Mouse (Mus musculus): ENCODE results near the gene Fpr1. TPM values are rescaled to one million over a fixed set of nuclear protein-coding genes. Genes with fewer than 3 reads are reported as not detected.
"Not testable (repeated sequence)": the region's sequence is repeated elsewhere in the genome, so short reads cannot be mapped to it uniquely, and the experiment has no call there.

Gene Fpr1
- polyA plus RNA-seq (2015; fragmentation: Nextera tagmentation; extraction: Ambion mirVana) = 0.11 and 0.15 TPM in 2 replicates

DNA sequence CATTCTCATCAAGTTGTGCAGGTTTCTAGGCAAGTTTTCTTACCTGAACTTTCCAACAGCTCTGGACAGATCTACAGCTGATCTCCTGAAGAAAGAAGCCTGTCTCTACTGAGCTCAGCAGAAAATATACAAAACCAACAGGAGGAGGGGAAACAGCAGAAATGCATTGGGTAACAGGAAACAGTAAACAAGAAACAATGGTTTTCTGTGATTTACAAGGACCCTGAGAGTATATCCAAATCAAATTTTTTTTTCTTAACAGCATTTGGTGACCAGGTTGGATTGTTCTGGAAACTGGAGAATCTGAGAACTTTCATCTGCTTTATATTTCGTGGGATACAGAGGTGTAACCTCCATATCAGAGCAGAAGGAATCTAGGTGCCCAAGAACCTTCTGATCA, at the start of gene Fpr1:
TSS of gene Fpr1 (minus strand) at position 101 of the 400 bp plus-strand sequence.
- Histone ChIP-seq H3K27me3 (replicated peaks) (no peaks in the 10 kb centered on the region; the same call in 1 of the 2 replicates), H3K9me3 (no peaks in the 10 kb centered on the region), H3K27ac (replicated peaks) (no peak within 1 kb of the TSS), H3K4me2 (no peak within 1 kb of the TSS), H3K9ac (no peak within 1 kb of the TSS), H3K4me1 (no peaks in the 10 kb centered on the region), H3K4me3 (no peak within 1 kb of the TSS), H3K36me3 (no peaks in the 10 kb centered on the region)
- WGBS = 39% methylated on average over 1 of the region's 1 CpGs
- no peak for ATAC-seq (ENCODE audit: extremely low read depth, insufficient number of reproducible peaks, low FRiP score, low TSS enrichment)

GRCm38 (mm10) chr17:17917782-17918181, 34.0 kb upstream of the Fpr1 start:
- Histone ChIP-seq H3K4me1 (no peaks in the 10 kb centered on the region), H3K36me3 (no peaks in the 10 kb centered on the region), H3K9me3 (no peaks in the 10 kb centered on the region), H3K4me3 (no peak overlapping the region), H3K4me2 (no peak overlapping the region), H3K27me3 (replicated peaks) (no peaks in the 10 kb centered on the region), H3K27ac (replicated peaks) (no peak overlapping the region), H3K9ac (no peak overlapping the region)
- ATAC-seq (ENCODE audit: extremely low read depth, insufficient number of reproducible peaks, low FRiP score, low TSS enrichment) = no peak

GRCm38 (mm10) chr17:17917376-17917775, 33.6 kb upstream of the Fpr1 start:
- 69% methylated on average over 1 of the region's 1 CpGs for WGBS
- Histone ChIP-seq H3K4me2 (no peak overlapping the region), H3K9ac (no peak overlapping the region), H3K36me3 (no peaks in the 10 kb centered on the region), H3K9me3 (no peaks in the 10 kb centered on the region), H3K4me3 (no peak overlapping the region), H3K27me3 (replicated peaks) (no peaks in the 10 kb centered on the region), H3K4me1 (no peaks in the 10 kb centered on the region), H3K27ac (replicated peaks) (no peak overlapping the region)
- ATAC-seq (ENCODE audit: extremely low read depth, insufficient number of reproducible peaks, low FRiP score, low TSS enrichment) = no peak

DNA sequence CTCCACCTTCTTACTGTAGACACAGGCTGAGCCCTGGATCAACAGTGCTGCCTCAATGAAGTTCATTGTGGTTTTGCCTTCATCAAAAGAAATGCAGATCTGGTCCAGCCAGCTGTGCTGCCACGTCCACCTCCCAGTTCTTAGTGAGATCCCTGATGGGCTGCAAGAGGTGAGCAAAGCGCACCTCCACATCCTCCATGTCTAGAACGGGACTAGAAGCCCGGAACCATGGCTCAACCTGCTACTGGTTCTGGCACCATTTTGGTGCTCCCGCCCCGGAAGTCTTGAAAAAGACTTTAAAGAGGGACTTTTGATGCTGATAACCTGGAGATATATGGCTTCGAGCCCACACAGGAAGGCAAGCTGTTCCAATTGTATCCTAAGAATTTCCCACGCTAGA, 28.9 kb upstream of the Fpr1 start:
- not testable (repeated sequence) for ATAC-seq (ENCODE audit: extremely low read depth, insufficient number of reproducible peaks, low FRiP score, low TSS enrichment); H3K9ac ChIP-seq; H3K4me2 ChIP-seq; H3K4me1 ChIP-seq; H3K4me3 ChIP-seq; H3K27ac ChIP-seq (replicated peaks); H3K36me3 ChIP-seq; H3K9me3 ChIP-seq
- 72% methylated on average over 8 of the region's 8 CpGs for whole genome bisulfite sequencing
- peaks cover 10% of the 10 kb centered on the region; the same call in 1 of the 2 replicates for H3K27me3 ChIP-seq (replicated peaks)

GRCm38 (mm10) chr17:17909636-17910421, 26.1 kb upstream of the Fpr1 start:
- H3K4me2 ChIP-seq = peak overlapping the region; percentile 81
- H3K4me1 ChIP-seq = 0 out of 2 replicates have a peak, but pooled peaks cover 3% of the 10 kb centered on the region
- whole genome bisulfite sequencing = 16% methylated on average over 51 of the region's 51 CpGs
- ATAC-seq (ENCODE audit: extremely low read depth, insufficient number of reproducible peaks, low FRiP score, low TSS enrichment) = peak; percentile 87
- peaks cover 10% of the 10 kb centered on the region; the same call in 1 of the 2 replicates for H3K27me3 ChIP-seq (replicated peaks)
- H3K9ac ChIP-seq = peak overlapping the region; percentile 80
- no peak overlapping the region for H3K27ac ChIP-seq (replicated peaks)
- no peaks in the 10 kb centered on the region for H3K9me3 ChIP-seq
- peak overlapping the region; percentile 63 for H3K4me3 ChIP-seq
- H3K36me3 ChIP-seq = no peaks in the 10 kb centered on the region

- H3K27me3 ChIP-seq (replicated peaks) = no peaks in the 10 kb centered on the region
- no peak overlapping the region for H3K4me3 ChIP-seq
- H3K4me2 ChIP-seq = no peak overlapping the region
- no peak overlapping the region for H3K27ac ChIP-seq (replicated peaks)
- no peak for ATAC-seq (ENCODE audit: extremely low read depth, insufficient number of reproducible peaks, low FRiP score, low TSS enrichment)
- 73% methylated on average over 1 of the region's 1 CpGs for WGBS
- no peak overlapping the region for H3K9ac ChIP-seq
- H3K9me3 ChIP-seq = no peaks in the 10 kb centered on the region
- no peaks in the 10 kb centered on the region for H3K4me1 ChIP-seq
- no peaks in the 10 kb centered on the region for H3K36me3 ChIP-seq
These were observed 17.0 kb upstream of the Fpr1 start for GRCm38 (mm10) chr17:17900768-17901167.

DNA sequence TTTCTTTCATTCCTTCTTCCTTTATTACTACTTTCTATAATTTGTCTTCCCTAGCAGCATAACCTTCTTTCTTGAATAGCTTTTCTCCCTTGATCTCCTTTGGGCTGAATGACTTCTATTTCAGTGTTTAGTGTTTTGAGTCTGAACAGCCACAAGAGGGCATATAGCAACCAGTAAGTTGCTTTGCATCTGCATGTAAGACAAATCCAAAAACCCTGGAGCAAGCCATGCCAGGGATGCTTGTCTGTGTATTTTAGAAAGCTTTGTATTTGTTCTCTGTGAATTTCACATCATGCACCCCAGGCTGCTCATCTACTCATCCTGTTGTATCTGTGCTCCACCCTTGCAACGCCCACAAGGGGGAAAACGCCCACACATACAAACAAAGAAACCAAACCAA, 15.5 kb upstream of the Fpr1 start:
- no peak overlapping the region for H3K27ac ChIP-seq (replicated peaks)
- H3K36me3 ChIP-seq = no peaks in the 10 kb centered on the region
- H3K4me1 ChIP-seq = no peaks in the 10 kb centered on the region
- H3K4me3 ChIP-seq = no peak overlapping the region
- H3K27me3 ChIP-seq (replicated peaks) = no peaks in the 10 kb centered on the region
- no peak for ATAC-seq (ENCODE audit: extremely low read depth, insufficient number of reproducible peaks, low FRiP score, low TSS enrichment)
- H3K9ac ChIP-seq = no peak overlapping the region
- WGBS = 65% methylated on average over 2 of the region's 2 CpGs
- no peaks in the 10 kb centered on the region for H3K9me3 ChIP-seq
- no peak overlapping the region for H3K4me2 ChIP-seq

- ATAC-seq (ENCODE audit: extremely low read depth, insufficient number of reproducible peaks, low FRiP score, low TSS enrichment) = no peak
- no peaks in the 10 kb centered on the region for H3K9me3 ChIP-seq
These were observed 12.3 kb upstream of the Fpr1 start for GRCm38 (mm10) chr17:17896039-17896438.

GRCm38 (mm10) chr17:17889732-17890425, 6.1 kb upstream of the Fpr1 start:
- no peaks in the 10 kb centered on the region for H3K27me3 ChIP-seq (replicated peaks)
- H3K4me3 ChIP-seq = no peak overlapping the region
- H3K9ac ChIP-seq = no peak overlapping the region
- ATAC-seq (ENCODE audit: extremely low read depth, insufficient number of reproducible peaks, low FRiP score, low TSS enrichment) = no peak
- H3K4me1 ChIP-seq = no peaks in the 10 kb centered on the region
- H3K27ac ChIP-seq (replicated peaks) = no peak overlapping the region
- no peak overlapping the region for H3K4me2 ChIP-seq
- WGBS = 84% methylated on average over 2 of the region's 2 CpGs
- no peaks in the 10 kb centered on the region for H3K9me3 ChIP-seq
- no peaks in the 10 kb centered on the region for H3K36me3 ChIP-seq

More at GRCm38 (mm10) chr17:17896039-17896438, 12.3 kb upstream of the Fpr1 start:
- H3K4me2 ChIP-seq = no peak overlapping the region
- no peak overlapping the region for H3K4me3 ChIP-seq
- WGBS = 1% methylated on average over 4 of the region's 4 CpGs
- H3K27me3 ChIP-seq (replicated peaks) = no peaks in the 10 kb centered on the region
- H3K27ac ChIP-seq (replicated peaks) = no peak overlapping the region
- no peaks in the 10 kb centered on the region for H3K4me1 ChIP-seq
- H3K36me3 ChIP-seq = no peaks in the 10 kb centered on the region
- H3K9ac ChIP-seq = no peak overlapping the region

DNA sequence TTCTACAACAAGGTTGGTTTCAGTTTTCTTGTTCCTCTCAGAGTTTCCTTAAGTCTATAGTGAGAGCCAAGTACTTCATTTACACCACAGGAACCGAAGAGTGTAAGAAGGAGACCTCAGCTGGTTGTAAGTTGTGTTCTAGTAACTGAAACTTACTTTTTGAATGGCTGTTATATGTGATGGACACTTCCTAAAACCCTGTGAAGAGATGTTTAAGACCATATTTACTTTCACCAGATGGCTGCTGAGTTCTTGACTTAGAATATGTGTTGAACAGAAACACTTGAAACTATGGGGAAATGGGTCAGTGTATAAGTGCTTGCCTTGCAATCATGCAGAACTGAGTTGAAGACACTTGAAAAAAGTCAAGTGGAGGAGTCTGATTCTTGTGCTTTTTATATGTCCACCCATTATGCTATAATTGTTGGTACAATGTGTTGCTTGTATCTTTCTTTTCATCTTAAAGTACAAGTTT, 4.1 kb upstream of the Fpr1 start, which contains the start of the genes Fpr2 and Fpr3:
TSS of gene Fpr2 (plus strand) at position 51 of the 475 bp plus-strand sequence.
TSS of gene Fpr3 (plus strand) at position 79 of the 475 bp plus-strand sequence.
- no peaks in the 10 kb centered on the region for H3K36me3 ChIP-seq
- no peak within 1 kb of the TSS for H3K4me2 ChIP-seq
- no peaks in the 10 kb centered on the region; the same call in 1 of the 2 replicates for H3K27me3 ChIP-seq (replicated peaks)
- H3K4me1 ChIP-seq = no peaks in the 10 kb centered on the region
- no peak within 1 kb of the TSS for H3K9ac ChIP-seq
- H3K4me3 ChIP-seq = no peak within 1 kb of the TSS
- H3K9me3 ChIP-seq = no peaks in the 10 kb centered on the region
- WGBS = 54% methylated on average over 1 of the region's 1 CpGs
- no peak for ATAC-seq (ENCODE audit: extremely low read depth, insufficient number of reproducible peaks, low FRiP score, low TSS enrichment)
- H3K27ac ChIP-seq (replicated peaks) = no peak within 1 kb of the TSS

DNA sequence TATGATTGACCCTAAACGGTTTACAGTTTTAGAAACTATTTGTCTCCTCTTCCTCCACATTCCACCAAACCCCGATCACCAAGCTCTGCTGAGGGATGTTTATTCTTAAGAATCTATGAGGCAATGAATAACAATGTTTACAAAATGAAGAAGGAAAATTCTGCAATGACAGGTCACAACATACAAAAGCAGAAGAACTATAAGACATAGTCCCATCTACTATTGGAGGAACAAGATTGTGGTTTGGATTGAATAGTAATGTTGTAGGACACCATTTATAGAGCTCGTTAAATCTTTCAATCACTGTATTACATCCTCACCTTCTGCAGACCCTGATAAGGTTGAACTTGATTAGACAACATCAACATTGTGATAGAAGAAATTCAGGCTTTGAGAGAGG, 1.1 kb downstream of the Fpr1 start:
- Histone ChIP-seq H3K9me3 (no peaks in the 10 kb centered on the region), H3K36me3 (no peaks in the 10 kb centered on the region), H3K9ac (no peak overlapping the region), H3K27ac (replicated peaks) (no peak overlapping the region), H3K4me1 (no peaks in the 10 kb centered on the region), H3K4me3 (no peak overlapping the region), H3K4me2 (no peak overlapping the region), H3K27me3 (replicated peaks) (no peaks in the 10 kb centered on the region; the same call in 1 of the 2 replicates)
- 67% methylated on average over 3 of the region's 3 CpGs for WGBS
- ATAC-seq (ENCODE audit: extremely low read depth, insufficient number of reproducible peaks, low FRiP score, low TSS enrichment) = no peak

All from heart, embryonic 13.5 days (tissue).